Mouse (Mus musculus): ENCODE data around the gene Unc93b1.

DNA sequence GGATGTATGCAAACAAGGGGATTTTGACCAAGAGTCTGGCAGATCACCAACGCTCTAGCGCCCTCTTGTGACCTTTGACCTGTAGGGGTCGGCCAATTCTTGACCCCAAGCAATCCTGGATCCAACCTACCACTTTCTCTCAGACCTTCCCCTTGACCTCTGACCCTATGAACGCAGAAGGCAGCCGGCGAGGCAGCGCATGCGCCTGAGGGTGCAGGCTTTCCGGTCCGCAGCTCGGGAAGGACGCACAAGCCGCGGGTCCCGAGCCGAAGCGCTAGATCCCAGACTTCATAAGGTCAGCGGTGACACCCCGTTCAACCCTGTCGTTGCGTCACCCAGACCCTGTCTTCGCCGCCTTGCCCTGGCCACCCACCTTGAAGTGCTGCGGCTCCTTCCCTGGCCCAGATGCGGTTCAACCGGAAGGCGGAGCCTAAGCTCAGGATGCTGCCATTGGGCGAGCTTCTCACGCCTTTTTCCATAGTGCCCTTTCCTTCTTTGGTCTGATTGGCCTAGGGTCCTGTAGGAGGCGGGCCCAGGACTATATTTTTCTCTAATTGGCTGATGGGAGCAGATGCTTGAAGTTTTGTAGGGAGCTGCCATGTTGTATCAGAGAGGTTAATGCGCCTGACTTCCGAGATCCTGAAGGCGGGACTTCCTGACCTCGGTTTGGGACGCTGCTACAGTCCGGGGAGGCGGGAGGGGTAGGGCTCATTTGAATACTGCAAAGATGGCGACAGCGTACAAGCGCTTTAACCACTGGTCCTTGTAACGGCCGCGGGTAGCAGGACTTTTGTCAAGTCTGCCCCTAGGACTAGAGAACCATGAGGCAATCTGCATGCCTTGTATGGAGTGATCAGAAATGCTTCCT is 22.4 kb upstream of the Unc93b1 start, which contains the start of gene Ndufs8:
- peak; percentile 89 for TF ChIP-seq POLR2A (IDR thresholded peaks at IDR 0.05; ENCODE audit: low read depth, low read length)
- no peak for TF ChIP-seq CTCF (IDR thresholded peaks at IDR 0.05; ENCODE audit: borderline replicate concordance, insufficient read depth, low read length)
